Mouse (Mus musculus) left cerebral cortex, postnatal 14 days (tissue): ENCODE measurements around the gene Ifit2. TPM values are rescaled to one million over a fixed set of nuclear protein-coding genes. Genes with fewer than 3 reads are reported as not detected.

Experiments used
- DNase-seq, 2 experiments: peaks; one replicate each; pipeline ENCODE4 v3.0.0; 2021 to 2022; ENCODE audit warnings: low spot score in 2 of 2, mixed read lengths in 1 of 2
- intact Hi-C: fragments of 180-260 bp; cut with DNase I; formaldehyde crosslinking; loops from one replicate; pipeline ENCODE4 v1.15.1; 2025
- long read RNA-seq, 2 experiments: library from polyadenylated mRNA; stranded (forward); transcript quantifications; one replicate each; pipeline ENCODE4 v2.0.0; 2021
- total RNA-seq, 2 experiments: library from RNA; stranded (reverse); gene quantifications; 2 replicates each; pipeline ENCODE4 v1.2.3; 2021

Gene Ifit2
- total RNA-seq = 1 to 10 TPM; 7.7 TPM
- long read RNA-seq, experiment 1, partial matches to known transcripts = 14 of 18 reads
- long read RNA-seq, experiment 1, other reads (novel, unspliced or antisense) = 2 of 18 reads
- long read RNA-seq, experiment 2, partial matches to known transcripts = 13 of 19 reads
- long read RNA-seq, experiment 2, other reads (novel, unspliced or antisense) = 3 of 19 reads

GRCm38 (mm10) chr19:34550534-34551223 is at the start of gene Ifit2:
TSS of gene Ifit2 (plus strand) at chr19:34550694.
- intact Hi-C loops = loop anchor here (2.0 to 5.0 kb wide), 3 partner anchors 86 to 308 kb away; no protein-coding TSS in a partner anchor
- peak; percentile 75 to 80 for DNase-seq

DNA sequence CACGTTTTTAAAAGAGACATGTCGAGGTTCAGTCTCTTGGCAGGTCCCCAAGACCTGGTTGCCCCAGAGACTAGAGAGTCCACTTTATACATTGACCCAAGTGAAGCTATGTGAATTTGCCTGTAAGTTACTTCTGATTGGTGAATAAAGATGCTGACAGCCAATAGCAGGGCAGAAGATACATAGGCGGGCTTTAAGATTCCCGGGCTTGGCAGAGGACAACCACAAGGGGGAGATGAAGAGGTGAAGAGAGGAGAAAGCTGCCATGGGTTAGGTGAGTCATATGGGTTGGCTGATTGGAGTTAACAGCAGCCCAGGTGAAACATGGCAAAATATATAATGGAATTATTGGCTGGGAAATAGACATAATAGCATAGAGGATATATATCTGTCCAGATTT is 49.7 kb upstream of the Ifit2 start:
- DNase-seq = peak; percentile 50 to 64
- intact Hi-C loops = no loop called here

DNA sequence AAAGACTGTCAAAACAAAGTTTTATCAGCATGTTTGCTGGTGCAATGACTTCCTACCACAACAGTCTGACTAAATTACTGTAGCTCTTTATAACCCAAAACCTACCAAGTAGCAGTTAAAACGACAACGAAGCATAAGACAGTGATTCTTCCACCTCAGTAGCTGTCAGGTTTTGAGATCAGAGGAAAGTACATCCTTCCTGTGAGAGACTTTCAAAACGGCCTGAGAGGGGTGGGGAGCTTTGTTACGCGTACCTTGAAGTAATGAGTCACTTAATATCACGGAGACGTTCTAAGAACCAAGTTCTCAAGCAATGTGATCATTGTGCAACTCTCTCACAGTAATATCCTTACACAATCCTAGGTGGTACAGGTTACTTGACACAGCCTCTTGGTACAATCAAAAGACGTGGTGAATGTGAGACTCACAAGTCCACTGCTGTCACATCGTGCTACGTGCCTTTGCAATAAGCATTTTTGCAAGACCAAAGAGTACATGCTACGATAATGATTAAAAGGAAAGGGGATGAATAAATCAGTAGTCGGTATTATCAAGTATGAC is 45.3 kb upstream of the Ifit2 start:
- DNase-seq = no peak

DNA sequence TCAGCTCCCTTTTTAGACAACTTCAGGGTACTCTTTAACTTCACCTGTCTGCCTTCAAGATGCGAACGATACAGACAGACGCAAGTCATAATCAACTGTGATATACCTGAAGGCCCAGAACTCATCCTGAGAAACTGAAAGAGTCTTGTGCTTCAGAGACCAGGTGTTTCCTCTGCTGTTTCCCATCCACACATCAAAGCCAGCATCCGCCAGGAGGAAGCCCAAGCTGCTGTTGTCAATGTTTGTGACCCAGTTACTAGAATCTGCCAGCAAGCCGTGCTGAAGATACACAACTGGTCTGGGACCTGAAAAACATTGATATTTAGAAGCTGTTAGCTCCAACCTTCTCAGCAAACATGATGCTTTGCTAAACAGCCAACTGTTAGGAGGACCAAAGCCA is 39.8 kb upstream of the Ifit2 start:
- intact Hi-C loops = no loop called here
- DNase-seq = no peak

More for the DNA sequence above, 45.3 kb upstream of the Ifit2 start:
- intact Hi-C loops = no loop called here

- intact Hi-C loops = no loop called here
- DNase-seq = no peak
These were observed 39.0 kb upstream of the Ifit2 start for GRCm38 (mm10) chr19:34511528-34511927.

DNA sequence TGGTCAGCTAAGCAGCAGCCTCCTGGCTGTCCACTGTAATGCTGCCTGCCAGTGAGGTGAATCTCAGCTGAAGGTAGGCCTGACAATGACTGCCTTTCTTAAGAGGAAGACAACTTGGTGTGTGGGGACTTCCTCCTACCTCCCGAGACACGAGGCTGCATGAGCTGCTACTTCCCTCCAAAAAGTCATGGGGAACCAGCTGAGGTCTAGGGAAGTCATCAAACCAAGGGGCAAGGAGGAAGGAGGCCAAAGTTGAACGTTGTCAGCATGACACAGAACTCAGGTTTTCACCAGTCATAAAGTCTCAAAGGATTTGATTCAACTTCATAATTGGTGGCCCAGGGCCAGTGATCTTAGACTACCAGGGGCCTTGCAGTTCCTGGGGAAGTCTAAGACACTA is 34.8 kb upstream of the Ifit2 start:
- DNase-seq = no peak
- intact Hi-C loops = no loop called here

DNA sequence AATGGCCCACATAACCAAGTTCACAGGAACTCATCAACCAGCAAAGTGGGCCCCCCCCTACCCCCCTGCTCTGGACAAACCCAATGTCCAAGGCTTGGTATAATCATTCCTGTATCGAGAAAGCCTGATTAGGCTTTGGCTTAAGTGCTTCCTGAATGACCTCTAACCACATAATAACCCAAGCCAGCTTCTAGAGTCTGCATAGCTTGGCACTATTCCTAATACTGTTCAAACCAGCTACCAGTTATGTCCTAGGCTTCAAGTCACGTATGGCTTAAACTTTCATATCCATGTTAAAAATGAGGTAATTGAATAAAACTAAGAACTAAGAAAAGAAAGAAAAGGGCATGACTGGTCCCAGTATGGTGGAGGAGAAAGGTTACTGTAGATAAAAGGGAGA is 34.1 kb upstream of the Ifit2 start:
- DNase-seq = no peak
- intact Hi-C loops = no loop called here

GRCm38 (mm10) chr19:34517197-34517596 is 33.3 kb upstream of the Ifit2 start:
- DNase-seq = no peak
- intact Hi-C loops = no loop called here

DNA sequence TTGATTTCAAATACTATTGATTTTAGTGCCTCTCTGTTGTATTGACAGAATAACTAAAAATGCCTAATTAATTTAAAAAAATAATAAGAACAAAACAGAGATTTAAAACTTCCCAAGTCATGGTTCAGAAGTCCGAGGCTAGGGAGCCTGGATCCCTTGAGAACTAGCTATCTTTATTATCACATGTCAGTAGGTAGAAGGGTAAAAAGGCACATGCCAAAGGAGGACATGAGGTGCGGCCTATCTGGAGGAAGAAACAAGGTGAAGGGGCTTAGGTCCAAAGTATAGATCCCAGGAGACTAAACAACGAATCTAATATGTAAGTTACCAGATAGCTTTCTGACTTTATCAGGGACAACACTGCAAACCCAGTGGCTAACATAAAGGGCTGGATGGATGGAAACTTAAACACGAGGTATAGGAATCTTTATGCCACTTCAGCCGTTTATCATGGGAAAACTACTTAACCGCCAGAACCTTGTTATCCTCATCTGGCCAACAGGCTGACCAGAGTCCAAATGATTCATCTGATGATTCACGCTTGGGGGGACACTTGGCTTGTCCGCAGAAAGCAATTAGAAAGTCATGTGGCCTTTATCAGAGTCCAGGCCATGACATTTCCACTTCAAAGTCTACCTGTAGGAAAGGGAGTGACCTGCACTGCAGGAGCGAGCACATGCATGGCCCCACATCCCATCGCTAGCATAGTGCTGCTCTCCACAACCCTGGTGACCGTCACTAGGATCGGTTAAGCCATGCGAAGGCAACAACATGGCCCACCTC is 32.5 kb upstream of the Ifit2 start:
- intact Hi-C loops = no loop called here

GRCm38 (mm10) chr19:34518786-34519185 is 31.7 kb upstream of the Ifit2 start:
- intact Hi-C loops = no loop called here
- DNase-seq = no peak

More for the DNA sequence above, 32.5 kb upstream of the Ifit2 start:
- DNase-seq = no peak

DNA sequence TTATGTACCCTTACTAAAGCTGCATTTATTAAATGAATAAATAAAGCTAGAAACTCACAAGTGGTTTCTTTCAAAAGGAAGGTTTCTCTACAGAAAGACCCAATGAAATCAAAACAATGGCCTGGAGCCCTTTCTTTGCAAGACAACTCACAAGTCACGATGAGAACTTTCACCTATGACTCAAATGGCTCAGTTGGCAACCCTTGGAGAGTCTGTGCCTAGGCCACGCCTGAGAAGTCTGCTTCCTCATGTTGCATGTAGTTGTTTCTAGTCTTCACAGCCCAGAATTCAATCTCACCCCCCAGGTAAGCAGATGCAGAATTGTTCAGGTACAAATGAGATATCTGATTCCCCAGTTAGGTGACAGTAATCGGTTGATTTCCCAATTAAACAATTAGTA is 30.8 kb upstream of the Ifit2 start:
- DNase-seq = no peak
- intact Hi-C loops = no loop called here

- intact Hi-C loops = no loop called here
- DNase-seq = no peak
These were observed 30.4 kb upstream of the Ifit2 start for GRCm38 (mm10) chr19:34520051-34520450.

DNA sequence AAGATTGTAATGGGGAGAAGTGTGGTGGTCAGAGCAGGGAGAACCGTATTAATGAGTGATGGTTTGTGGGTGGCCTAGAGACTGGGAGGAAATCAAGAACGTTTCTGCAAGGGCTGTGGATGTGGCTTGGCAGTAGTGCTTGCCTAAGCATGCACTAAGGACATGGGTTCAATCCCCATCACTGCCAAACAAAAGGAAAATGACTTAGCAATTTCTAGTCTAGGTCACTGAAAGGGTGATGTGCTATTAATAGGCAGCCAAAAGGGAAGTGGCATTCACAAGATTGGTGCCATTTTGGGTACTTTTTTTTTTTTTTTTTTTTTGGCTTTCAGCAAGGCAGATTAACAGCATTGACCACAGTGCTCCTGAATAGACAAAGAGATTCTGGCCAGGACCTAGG is 29.1 kb upstream of the Ifit2 start:
- DNase-seq = no peak
- intact Hi-C loops = no loop called here

- intact Hi-C loops = no loop called here
- no peak for DNase-seq
These were observed 28.5 kb upstream of the Ifit2 start for GRCm38 (mm10) chr19:34521978-34522377.

- DNase-seq = no peak
- intact Hi-C loops = no loop called here
These were observed 27.3 kb upstream of the Ifit2 start for GRCm38 (mm10) chr19:34523106-34523725.

- intact Hi-C loops = no loop called here
- no peak for DNase-seq
These were observed 25.8 kb upstream of the Ifit2 start for GRCm38 (mm10) chr19:34524646-34525045.

DNA sequence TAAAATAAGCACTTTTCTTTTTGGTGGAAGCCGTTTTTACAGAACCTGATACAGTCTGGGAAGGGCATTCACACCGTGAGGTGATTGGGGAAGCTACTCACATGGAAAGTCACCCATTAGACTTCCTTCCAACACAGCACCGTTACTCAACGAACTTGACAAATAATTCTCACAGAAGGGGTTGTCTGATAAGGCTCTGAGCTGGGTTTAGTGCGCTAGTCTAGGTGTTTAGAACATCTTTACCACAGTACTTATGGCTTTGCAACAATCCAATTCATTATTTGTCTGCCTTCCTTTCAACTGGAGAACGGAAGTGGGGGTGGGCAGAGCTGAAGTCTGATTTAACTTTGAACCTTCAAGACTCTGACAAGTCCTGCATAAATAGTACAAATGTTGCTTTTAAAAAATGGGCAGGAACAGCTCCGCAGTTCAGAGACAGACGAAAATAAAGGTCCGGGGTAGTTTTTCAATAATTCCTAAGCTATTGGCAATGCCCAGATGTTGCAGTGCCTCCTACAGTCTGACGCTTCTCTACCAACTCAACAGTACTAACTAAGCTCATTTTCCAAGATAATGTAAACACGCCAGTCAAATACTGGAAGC is 24.1 kb upstream of the Ifit2 start:
- intact Hi-C loops = no loop called here
- DNase-seq = no peak

DNA sequence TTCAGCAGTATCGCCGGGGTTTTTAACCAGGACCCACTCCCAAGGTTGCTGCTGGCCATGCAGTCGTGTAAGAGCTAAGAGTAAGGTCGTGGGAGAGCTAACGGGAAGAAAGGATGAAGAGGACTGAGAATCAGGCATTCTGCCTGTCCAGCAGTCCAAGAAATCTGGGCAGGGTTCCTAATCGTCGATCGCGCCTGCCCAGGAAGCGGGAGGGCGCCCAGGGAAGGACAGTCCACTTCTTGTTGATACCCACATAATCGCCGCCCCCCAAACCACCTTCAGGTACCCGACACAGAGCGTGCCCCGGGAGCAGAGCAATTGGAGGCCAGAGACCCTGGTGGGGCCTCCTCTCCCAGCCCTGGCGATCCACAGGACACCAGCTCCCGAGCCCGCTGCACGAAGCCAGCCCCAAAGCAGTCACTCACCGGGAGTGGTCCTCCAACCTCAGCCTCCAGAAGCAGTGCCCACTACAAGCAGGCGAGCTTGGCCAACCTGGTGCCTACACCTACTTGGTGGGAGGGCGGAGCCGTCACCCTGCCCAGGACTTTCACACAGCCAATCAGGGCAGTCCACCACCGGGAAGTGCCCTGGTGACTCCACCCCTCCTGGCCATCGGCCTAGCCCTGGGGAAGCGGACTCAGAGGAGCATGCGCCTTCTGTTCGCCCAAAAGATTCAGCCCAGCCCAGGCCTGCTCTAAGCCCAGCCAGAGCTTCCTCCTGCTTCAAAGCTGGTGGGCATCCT is 23.4 kb upstream of the Ifit2 start, which contains the start of gene Lipa:
Gene Lipa, minus strand, starts transcription at position 534 of the 742 bp plus-strand sequence.
- DNase-seq = peak; percentile 87 to 90
- intact Hi-C loops = no loop called here
